Mouse (Mus musculus) B cell, adult 2 months (primary cell): ENCODE measurements around the gene Pak4.
"Not testable (repeated sequence)": the region's sequence is repeated elsewhere in the genome, so short reads cannot be mapped to it uniquely, and the experiment has no call there.

Experiments
- DNase-seq, 2 experiments: peaks; one replicate each; pipeline ENCODE4 v3.0.0; 2022

Gene Pak4

DNA sequence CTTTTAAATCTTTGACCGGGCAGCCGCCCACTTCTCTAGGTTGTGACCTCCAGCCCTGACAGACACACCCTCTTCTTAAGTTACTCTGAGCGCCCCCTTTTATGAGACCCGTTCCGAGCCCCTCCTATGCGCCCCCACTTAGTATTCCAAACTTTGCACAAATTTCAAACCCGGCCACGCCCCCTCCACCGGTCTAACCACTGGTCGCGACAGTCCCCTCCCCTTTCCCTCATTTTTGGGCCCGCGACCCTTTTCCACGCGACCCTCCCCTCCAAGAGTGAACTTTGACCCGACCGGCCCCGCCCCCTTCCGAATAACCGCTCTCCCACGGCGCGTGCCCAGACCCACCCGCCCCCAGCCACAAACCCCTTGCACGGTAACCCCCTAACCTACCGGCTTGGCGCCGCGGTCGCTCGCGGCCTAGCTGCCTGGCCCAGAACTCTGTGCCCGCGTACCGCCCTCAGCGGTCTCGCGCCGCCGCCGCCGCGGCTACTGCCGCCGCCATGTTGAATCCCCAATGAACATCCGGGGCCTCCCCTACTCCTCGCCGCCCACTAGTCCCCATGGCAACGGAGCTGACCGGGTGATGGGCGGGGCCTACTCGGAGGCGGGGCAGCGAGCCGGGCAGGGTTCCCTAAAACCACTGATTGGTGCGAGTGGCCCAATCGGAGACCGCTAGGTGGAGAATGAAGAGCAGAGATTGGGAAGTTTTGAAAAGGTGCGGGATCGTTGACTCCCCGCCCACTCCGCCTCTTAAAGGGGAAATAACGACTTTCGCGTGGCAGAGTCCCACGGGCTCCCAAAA, at the start of gene Pak4, which contains the start of gene Samd4b:
Pak4 (minus strand) TSS at position 544 of the 805 bp plus-strand sequence.
Samd4b (minus strand) TSS at position 503 of the 805 bp plus-strand sequence.
- DNase-seq = peak; percentile 100

DNA sequence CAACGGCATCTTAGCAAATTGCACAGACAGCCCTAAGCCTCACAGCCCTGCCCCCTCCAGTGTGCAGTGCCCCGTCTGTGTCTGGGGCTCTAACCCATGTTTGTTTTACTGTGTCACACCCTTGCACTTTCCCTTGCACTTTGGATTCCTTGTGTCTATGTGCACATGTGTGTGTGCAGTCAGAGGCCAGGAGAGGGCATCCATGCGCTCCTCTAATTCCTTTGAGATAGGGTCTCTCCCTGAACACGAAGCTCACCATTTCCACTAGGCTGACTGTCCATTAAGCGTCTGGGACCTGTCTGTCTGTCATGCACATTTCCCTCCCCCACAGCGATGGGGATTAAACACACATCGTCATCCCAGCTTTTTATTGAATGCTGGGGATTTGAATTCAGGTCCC, 49.0 kb upstream of the Pak4 start:
- DNase-seq = no peak

DNA sequence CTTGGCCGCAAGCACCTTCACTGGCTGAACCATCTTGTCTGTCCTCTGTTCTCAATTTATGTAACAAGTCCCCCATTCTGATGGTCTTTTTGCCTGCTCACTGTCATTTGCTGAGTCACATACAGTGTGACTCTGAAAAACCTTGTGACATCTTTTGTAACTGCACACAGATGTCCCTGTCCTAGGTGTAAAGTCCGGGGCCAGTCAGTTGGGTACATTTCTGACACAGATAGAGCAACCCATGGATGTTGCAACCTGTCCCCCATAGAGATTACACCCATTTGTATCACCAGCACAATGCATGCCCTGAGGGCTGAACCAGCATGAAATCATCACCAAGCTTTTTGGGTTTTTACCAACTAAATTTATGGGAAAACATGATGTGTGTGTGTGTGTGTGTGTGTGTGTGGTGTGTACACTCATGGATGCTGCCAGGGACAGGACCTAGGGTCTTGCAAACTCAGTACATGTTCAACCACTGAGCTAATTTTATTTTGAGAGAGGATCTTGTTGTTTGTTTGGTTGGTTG, 48.0 kb upstream of the Pak4 start:
- DNase-seq = no peak

DNA sequence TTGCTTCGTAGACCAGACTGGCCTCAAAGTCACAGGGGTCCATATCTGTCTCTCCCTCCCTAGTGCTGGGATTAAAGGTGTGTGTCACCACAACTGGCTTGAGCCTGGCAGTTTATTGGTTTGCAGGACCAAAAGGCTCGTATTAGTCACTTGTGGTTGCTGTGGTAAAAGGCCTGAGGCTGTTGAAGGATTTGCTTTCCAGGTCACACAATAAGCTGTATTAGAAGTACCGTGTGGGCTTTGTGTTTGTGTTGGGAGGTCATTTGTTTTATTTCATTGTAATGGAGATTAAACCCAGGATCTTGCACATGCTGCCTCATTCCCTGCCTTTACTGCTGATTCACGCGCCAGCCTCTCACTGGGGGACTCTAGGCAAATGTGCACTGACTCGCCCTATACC, 47.4 kb upstream of the Pak4 start:
- no peak for DNase-seq

DNA sequence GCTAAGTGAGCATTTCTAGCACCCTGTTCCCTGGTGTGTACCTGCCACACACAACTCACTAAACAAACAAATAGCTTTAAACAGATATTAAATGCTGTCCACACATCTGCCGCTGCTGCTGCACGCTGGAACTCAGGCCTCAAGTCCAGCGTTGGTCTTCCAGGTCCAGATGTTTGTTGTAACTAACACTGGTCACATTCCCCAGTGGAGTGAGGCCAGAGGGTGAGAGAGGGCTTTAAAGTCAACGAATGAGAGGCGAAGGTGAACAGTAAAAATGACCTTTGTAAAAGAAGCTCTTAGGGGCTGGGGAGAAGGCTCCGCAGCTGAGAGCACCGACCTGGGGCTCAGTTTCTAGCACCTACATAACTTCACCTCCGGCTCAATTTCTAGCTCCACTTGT, 43.6 kb upstream of the Pak4 start:
- DNase-seq = no peak

DNA sequence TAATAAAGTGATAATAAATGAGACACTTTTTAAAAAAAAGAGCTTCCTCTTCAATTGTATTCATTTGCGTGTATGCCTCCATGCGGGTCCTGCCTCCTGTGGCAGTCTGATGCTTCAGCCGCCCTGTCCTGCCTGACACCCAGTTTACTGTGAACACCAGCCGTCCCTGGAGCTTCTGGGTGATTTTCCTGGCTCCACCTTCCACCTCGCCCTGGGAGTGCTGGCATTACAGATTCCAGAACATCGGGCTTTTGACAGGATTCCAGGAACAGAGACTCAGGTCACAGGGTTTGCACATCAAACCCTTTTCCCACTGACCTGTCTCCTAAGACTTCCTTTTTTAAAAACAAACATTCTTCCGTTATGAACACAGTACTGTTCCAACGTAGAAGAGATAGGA, 39.5 kb upstream of the Pak4 start:
- DNase-seq = no peak

DNA sequence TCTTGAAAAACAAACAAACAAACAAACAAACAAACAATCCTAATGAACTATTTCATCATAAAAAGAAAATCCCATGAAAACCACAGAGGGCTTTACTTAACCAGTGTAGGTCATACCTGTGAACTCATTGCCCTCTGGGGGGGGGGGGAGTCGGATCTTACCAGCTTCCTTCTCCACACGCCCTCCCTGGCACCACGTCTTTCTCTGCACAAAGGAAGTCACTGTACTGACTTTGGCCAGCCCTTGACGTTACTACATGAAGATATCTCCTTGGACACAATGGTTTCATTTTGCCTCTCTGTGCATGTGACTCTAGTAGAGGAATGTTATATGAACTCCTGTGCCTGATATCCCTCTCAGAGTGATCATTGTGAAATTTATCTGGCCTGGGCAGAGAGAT, 36.1 kb upstream of the Pak4 start:
- DNase-seq = no peak

DNA sequence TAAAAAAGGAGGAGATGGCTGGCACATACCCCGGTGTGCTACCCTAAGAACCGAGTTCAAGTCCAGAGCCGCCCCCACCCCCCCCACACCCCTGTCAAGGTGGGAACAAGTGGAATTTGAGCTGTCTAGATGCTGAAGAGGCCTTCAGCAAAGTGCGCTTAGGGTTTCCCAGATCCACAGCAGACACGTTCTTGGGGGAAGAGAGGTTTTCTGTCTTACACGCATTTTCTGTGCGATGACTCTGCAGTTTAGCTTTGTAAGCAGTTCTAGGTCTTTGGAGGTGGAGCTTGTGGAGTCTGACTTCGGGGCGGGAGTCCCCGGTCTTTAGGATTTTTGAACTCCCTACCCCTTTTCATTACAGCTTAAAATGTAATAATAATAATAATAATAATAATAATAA, 33.1 kb upstream of the Pak4 start, which contains the start of gene Acp7:
Acp7 (minus strand) TSS at position 260 of the 400 bp plus-strand sequence.
- no peak for DNase-seq

DNA sequence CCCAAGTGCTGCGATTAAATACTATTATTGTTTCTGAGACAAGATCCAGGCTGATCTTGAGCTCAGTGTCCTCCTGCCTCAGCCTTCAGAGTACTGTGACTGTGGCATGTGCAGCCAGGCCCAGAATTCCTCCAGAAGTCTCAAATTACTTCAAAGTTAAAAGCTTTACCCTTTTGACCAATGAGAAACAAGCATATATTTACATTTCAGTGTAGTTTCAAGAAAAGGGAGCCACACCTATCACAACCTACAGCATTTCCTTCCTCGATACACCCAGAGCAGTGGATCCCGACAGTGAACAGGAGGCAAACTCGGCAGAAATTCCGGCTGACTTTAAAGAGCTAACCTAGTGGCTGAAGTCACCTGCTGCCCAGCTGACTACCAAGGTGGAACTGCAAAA, 26.8 kb upstream of the Pak4 start:
- DNase-seq = no peak

DNA sequence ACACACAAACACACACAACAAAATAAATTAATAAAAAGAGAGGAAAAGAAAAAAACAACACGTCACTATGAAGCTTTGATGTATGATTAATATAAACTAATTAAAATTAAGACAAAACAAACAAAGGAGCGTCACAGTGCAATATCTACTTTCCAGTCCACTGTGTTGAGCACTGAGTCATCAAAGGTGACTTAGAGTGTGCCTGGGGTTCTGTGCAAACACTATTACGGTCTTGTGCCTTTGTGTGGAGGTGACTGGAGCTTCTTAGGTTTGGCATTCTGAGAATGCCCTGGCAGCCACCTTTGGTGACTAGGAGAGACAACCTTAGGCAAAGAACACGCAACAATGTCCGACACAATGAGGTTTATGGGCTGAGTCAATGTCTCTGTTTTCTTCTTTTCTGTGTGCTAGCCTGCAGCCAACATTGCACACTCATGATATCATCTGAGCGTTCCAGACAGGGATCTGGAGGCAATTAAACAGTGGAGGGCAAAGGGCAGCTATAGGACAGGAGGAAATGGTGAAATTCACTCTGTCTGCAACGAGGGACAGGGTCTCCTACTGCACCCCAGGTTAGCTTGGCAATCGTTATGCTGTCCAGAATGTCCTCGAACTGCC, 21.2 kb upstream of the Pak4 start:
- DNase-seq = no peak

DNA sequence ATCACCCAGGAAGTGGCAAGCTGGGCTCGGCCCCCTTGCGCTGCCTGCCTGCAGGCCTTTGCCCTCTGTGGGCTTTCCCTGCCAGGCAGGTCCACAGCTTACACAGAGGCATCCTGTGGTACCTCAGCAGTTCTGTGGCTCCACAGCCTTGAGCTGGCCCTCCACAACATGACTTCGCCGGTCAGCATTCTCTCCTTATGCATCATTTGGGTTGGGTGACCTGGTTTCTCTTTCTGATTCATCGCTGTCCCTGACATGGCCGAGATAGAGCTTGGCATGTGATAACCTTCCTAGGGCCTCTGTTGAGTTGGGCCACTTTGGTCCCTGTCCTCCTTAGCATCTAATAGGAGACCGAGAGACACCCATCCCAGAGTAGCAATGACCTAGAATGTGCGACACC, 8.0 kb upstream of the Pak4 start:
- no peak for DNase-seq

DNA sequence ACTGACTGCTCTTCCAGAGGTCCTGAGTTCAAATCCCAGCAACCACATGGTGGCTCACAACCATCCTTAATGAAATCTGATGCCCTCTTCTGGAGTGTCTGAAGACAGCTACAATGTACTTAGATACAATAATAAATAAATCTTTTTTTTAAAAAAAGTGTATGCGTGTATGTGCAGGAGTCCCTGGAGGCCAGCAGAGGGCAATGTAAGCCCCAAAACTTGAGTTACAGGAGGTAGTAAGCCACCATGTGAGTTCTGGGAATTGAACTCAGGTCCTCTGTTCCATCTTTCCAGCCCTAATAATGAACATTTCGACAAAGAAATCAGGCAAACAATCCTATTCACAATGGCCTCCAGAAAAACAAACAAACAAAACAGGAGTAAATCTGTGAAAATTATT, 5.8 kb upstream of the Pak4 start:
- not testable (repeated sequence) for DNase-seq

DNA sequence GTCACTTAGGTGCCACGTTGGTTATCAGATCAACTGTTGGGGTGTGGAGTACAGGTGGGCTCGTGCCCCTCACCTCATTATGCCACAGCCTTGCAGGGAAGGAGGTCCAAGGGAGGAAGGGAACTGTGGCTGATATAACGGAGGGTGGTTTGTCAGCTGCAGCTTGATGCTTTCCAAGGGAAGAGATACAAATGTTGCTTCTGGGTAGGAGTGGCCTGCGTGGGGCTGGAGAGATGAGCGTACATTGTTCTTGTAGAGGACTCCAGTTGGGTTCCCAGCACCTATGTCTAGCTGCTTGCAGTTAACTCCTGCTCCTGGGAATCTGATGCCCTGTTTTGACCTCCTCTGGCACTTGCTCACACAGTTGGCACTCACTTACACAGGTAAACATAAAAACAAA, 5.2 kb upstream of the Pak4 start:
- DNase-seq = no peak

DNA sequence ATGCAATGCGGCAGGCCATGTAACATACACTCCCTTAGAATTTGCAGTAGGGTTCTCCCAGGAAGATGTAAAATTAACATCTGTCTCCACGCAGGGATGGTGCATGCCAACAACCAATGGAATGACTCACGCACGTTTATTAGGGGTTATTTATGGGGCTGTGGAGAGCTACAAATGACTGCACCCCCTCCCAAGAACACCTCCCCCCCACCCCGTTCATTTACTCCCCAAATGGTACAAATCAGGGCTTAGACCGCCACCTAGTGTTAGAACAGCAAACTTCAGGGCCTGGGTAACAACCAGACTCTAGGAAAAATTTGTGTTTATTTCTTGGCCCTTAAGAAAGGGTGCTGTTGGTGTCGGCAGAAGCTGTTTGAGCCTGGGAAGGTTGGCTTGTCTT, 3.7 kb upstream of the Pak4 start:
- peak; percentile 76 to 77 for DNase-seq

DNA sequence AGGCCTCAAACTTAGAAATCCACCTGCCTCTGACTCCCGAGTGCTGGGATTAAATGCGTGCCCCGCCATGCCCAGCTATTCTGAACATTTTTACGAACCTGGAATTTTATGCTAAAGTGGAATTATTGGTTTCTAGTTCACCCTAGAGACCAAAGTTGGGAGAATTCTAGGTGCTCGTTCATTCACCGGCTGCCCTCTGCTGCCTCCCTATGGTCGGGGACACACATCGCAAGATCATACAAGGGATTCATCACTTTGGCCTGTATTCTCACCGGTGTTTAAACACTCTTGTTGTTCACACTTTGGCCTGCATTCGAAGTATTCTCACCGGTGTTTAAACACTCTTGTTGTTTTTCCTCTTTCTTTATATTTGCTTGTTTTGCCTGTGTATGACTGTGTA, 3.0 kb upstream of the Pak4 start:
- DNase-seq = peak; percentile 81

DNA sequence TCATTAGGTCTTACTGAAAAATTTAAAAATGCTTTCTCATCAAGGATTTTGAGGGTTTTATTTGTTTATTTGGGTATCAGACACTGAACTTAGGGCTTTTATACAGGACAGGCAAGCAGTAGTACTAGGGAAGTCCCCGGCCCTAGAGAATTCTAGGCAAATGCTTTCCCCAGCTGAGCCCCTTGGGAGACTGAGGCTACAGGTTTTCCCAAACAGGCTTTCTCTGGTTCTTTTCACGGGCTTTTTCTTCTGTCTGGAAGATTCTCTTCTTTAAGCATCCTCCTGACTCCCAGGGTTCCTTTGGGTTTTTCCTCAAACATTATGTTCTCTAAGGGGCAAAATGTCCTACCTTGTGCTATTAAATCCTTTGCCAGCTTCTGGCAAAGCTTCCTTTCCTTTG, 966 bp upstream of the Pak4 start:
- DNase-seq = no peak

DNA sequence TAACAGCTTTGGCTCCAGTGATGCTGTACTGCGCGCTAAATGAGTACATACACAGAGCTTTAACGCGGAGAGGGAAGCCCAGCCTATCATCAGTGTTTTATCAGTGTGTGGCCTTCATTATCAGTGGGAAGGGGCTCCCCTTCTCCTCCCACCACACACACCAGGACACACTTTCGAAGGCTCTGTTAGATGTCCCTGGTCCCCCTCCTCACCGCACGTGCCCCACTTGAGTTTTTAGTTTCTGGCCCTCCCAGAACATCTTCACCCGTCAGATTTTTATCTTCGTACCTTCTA, 761 bp downstream of the Pak4 start:
- DNase-seq = no peak

DNA sequence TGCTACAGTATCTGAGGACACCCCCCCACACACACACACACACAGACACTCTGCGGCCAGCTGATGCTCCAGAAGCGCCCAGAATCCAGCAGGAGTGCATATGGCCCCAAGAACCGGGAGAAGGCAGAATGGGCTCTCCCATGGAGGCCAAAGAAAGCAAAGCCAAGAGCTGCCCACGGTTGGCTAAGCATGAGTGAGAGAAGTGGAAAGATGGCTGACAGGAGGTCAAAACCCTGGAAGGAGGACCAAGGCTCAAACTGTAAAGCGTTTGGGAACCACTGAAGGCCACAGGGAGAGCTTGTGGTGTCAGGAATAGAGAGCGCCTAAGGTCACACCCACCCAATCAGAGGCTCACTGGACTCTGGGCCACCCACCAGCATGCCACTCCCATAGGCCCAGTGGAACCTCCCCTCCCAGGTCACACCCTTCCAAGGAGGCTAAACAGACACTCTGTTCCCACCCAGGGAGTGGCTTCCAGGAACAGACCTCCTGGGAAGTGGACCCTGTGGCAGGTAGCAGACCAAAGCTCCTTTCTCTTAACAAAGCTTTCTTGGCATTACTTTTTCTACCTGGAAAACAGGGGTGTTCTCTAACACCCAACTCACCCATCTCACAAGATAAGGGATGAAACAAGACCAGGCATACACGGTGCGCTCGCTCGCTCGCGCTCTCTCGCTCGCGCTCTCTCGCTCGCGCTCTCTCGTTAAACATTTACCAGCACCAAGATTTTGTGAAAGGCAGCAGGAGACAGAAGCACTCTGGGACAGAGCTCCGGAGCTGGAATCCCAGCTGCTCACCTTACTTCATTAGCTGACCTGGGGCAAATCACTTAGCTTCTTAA, 1.3 kb downstream of the Pak4 start:
- no peak for DNase-seq

DNA sequence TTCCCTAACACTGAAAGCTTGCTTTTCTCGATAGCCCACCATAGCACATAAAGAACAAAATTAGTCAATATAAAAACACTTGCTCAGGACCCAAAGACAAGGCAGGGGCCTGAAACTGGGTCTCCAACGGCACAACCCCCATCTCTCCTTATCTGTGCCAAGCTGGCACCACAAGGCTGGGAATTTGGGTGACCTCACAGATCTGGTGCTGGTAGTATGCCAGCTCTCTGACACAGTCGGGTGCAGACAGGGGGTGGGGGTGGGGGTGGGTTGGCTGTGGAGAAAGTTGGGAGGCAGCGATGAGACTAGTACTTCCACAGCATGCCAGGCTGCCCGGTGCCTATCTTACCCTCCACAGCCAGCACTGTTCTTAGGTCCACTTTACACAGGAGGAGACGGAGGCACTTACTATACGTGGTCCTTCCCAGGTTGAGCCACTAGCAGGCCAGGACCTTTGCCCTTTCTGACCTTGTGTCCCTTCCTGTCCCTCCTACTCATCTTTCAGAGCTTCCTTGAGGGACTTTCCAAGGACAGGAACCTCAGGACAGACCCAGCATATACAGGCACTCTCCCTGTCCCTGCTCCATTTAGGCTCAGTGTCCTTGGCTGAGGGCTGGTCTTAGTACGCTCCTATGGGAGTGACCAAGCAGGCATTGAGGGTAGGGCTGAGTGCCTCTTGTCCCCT, 2.1 kb downstream of the Pak4 start:
- no peak for DNase-seq

DNA sequence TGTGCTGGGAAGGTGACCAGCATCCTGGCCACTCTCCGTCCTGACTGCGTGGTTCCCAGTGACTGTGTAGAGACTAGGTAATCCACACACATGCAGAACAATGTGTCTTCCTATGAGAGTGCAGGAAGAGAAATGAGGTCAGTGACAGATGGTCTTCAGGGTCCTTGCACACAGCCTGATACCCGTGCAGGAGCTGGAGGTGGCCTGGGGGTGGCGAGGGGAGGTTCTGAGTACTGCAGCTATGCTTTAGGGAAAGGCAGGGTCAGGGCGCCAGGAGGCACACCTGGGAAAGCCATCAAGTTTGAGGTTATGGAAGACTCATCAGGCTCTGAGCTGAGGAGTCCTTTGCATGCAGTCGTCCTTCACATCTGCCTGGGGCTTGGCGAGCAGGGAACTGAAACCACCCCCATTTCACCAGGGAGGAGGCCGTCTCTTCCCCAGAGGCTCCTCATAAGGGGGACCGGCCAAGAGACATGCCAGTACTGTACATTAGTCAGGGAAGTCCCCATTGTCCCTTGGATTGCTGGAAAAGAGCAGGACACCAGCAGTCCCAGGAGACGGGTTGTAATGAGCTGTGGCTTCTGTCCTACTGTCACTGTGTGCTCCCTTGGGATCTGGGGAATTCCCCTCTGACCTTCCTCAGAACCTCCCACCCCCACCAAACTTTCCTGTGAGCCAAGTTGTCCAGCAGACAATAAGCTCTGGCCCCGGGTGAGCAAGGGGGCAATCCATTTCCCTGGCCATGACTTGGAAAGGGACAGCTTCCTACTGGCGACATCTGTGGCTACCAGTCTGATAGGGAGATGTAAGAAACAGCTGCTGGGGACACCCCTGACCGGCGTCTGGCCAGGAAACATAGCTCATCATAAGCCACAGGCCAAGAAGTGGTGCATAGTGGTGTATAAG, 4.5 kb downstream of the Pak4 start:
- peak; percentile 52 to 62 for DNase-seq

DNA sequence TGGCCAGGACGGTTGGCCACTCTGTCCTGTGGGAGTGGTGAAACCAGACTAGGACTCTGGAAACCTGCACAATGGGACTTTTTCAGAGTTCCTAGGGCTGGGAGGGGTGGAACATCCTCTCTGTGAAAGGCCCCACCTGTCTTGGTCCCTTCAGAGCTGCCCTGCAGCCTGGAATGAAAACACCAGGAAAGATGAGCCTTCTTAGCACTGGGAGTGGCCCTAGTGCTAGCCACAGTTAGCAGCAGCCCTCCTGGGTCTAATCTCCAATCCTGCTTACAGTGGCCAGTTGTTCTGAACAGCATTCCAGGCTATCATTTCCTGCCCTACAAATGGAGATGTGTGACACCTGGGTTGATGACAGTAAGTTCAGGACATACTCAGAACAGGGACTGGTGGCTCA, 6.1 kb downstream of the Pak4 start:
- no peak for DNase-seq

DNA sequence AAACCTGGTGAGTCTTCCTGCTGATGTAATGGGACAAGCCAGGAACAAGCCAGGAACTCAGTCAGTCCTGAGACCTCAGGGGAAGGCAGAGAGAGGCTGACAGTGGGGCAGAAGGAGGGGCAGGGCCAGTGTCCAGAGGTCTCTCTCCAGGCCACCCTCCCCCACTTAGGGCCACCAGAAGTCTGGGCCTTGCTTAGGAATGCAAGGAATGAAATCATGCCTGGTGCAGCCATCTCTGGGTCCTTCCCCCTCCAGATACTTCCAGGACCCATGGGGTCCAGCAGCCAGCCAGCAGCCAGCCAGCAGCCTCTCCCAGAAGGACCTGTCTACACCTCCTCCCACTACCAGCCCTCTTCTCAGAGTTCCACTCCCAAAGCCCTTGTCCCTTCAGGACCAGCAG, 10.3 kb downstream of the Pak4 start:
- DNase-seq = no peak
